Mouse (Mus musculus) thymus, postnatal 4 days (tissue): ENCODE results near the gene Dkk1.
"Not testable (repeated sequence)": the region's sequence is repeated elsewhere in the genome, so short reads cannot be mapped to it uniquely, and the experiment has no call there.

Experiments used
- DNase-seq: peaks from one replicate; pipeline ENCODE4 v3.0.0; 2021

Gene Dkk1

GRCm38 (mm10) chr19:30549044-30549853 lies at the start of gene Dkk1:
Gene Dkk1 (minus strand): TSS chr19:30549665.
- DNase-seq: peak; percentile 26

DNA sequence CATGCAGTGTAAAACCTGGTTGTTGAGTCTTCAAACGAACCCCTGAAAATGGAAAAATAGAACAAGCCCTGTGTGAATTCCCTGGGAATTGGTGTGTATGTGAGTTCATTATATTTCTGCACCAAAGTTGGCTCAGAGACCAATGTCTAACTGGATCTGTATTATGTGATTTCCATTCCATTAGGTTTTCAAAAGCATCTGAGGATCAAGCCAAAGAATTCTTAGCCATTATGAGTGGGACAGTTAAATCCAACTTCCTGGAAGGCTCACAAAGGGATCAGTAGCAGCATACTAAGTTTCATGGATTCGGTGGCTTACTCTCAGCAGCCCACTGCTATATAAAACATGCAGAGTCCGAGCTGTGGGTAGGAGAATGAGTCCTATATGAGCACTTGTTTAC lies 36.9 kb upstream of the Dkk1 start:
- no peak for DNase-seq

DNA sequence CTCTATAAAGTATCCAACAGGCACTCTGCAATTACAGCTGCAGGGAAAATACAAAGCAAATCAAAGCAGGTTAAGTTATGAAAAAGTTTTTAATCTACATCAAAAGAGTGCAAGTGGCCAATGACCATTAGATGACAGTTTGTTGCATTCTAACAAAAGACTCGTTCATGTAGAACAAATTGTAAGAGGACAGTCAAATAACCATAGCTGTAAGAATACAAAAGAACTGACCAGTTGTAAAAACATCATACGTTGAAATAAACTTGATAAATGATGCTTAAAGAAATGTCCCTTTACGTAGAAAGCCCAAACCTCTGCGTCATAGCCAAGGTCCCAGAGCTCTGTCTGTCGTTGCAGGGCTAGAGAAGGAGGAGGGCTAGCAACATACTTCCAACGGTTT lies 15.1 kb upstream of the Dkk1 start:
- DNase-seq: no peak

DNA sequence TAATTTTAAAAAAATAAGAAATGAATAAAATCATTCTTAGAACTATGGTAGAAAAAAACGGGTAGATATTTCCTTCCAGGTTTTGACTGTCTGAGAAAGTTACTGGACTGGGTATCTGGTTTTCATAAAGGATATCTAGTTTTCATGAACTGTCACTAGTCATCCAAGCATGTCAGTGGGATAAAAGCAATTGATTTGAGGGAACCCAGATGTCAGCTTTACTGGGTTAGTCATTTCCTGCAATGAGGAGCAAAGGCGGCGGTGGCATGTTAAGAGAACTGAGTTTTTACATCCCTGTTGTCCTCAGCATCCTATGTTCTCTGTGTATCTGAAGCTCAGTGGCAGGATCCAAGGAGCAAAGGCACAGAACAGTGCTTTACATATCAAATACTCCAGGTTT lies 14.4 kb upstream of the Dkk1 start:
- no peak for DNase-seq

DNA sequence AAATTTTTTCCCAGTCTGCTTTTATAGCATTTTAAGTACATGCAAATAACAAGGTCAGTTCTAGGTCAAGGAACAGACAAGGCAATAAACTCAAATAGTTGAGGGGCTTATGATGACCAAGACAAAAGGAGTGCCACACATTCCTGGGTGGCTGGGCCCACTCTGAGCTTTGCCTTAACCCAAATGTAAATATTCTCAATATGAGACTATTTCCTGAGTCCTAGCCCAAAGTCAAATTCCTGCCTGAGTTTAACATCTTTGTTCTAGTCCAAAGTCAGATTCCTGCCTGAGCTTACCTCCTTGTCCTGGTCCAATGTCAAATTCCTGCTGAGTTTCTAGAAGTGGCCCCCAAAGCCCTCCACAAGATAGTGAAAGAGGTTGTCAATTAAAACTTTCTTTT lies 8.6 kb upstream of the Dkk1 start:
- no peak for DNase-seq

DNA sequence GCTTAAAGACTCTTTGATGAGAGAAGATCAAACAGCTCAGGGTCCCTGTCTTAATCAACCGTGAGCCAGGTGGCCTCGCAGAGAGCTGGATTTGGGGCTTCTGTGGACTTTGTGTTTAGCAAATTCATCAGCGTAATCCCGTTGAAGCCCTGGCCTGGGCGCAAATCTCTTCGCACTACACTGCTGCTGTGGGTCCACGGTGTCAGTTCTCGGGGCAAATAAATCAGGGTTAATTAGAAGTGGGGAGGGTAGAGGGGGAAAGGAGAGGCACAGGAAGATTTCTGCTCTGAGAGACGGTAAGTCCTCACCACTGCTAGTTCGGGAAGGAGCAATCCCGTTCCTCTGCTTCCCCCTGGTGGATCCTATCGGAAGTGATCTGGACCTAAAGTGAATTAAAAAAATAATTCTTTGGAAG lies 5.0 kb upstream of the Dkk1 start:
- DNase-seq: peak; percentile 79

GRCm38 (mm10) chr19:30553740-30554139 lies 4.3 kb upstream of the Dkk1 start:
- no peak for DNase-seq

- DNase-seq: peak; percentile 8
Observed at GRCm38 (mm10) chr19:30552260-30552659, 2.8 kb upstream of the Dkk1 start.

- no peak for DNase-seq
Observed at GRCm38 (mm10) chr19:30549854-30550647, 586 bp upstream of the Dkk1 start.

GRCm38 (mm10) chr19:30548411-30549043 lies 938 bp downstream of the Dkk1 start:
- DNase-seq: peak; percentile 23

- not testable (repeated sequence) for DNase-seq
Observed at GRCm38 (mm10) chr19:30539365-30539941, 10.0 kb downstream of the Dkk1 start.

DNA sequence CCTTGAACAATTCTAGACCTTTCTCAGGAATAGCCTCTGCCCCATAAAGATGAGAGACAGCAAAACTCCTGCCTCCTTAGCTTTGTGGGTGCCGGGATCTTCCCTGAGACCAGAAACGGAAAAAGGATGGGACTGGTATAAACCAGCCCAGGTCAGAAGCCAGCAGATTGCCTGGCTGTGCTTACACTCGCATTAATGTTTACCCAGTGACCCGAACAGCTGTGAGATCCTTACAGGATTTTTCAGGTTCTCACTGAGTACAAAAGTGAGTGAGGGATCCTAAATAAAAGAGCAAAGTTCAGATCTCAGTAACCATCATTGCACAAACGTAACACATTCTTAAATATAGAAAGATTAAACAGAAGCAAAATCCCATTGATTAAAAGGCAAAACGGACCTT lies 32.7 kb downstream of the Dkk1 start:
- DNase-seq: no peak

- no peak for DNase-seq
Observed at GRCm38 (mm10) chr19:30510481-30510880, 39.0 kb downstream of the Dkk1 start.

DNA sequence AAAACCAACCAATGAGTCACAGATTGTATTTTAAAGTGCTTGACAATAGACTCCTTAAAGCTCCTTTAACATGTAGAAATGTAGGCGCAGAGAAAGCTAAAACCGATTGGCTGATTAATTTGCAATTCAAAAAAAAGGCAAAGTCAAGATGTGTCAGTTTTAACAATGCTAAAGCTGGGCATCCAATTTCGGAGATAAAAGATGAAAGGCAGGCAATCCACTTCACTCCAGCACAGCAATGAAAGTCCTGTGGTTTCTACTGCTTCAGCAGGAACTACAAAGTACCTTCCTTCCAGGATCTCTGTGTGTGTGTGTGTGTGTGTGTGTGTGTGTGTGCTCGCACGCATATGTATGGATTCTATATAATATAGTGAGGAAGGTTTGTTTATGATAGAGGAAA lies 44.0 kb downstream of the Dkk1 start:
- no peak for DNase-seq
